ENCODE assay signal across 9 mouse cellular contexts in the genomic region with DNA sequence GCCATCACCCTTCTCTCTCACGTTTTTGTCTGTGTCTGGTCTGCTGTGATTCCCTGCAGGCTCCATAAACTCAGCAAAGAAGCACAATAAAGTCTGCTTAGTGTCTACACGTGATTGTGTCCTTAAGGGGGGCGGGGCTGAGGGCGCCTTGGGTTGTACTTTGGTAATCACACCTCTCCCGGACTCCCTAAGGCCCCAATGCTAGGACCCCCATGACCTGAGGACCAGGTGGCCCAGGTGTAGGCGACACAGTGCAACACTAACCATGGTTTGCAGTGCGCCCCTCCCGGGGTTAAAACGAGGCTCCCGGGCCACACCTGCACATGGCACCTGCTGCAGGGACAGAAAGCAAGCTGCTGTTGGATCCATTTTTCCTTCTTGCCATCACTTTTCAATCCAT. TPM values are rescaled to one million over a fixed set of nuclear protein-coding genes. Genes with fewer than 3 reads are reported as not detected.
DNase-seq lines count a peak whose midpoint lies in the region; ATAC-seq lines count a peak whose summit lies in the region.
"Had no signal": no experiment of that assay in that cellular context is flagged by ENCODE, and none has a peak within 500 bp of the region (broad histone marks: within the 10 kb centered on the region; RNA-seq: fewer than 3 reads in every experiment).

No protein-coding gene starts in this region.

- peak overlapping the region; percentile 66 for H3K9ac ChIP-seq in heart, embryonic 15.5 days
- H3K9ac ChIP-seq in embryonic facial prominence, embryonic 12.5 days = no peak overlapping the region
- no peak overlapping the region for H3K9ac ChIP-seq in hindbrain, embryonic 12.5 days
- no peak overlapping the region for H3K9ac ChIP-seq in midbrain, embryonic 15.5 days

- H3K4me3 ChIP-seq in heart, embryonic 15.5 days = peak overlapping the region; percentile 53
- H3K4me3 ChIP-seq in embryonic facial prominence, embryonic 12.5 days = peak overlapping the region; percentile 50; the same call in 1 of the 2 replicates
- no peak overlapping the region; the same call in 1 of the 2 replicates for H3K4me3 ChIP-seq in hindbrain, embryonic 12.5 days
- peak overlapping the region; percentile 47; the same call in 1 of the 2 replicates for H3K4me3 ChIP-seq in midbrain, embryonic 15.5 days

- no peaks in the 10 kb centered on the region for H3K9me3 ChIP-seq in heart, embryonic 15.5 days (replicated peaks)
- no peaks in the 10 kb centered on the region for H3K9me3 ChIP-seq in embryonic facial prominence, embryonic 12.5 days
- H3K9me3 ChIP-seq in hindbrain, embryonic 12.5 days (replicated peaks) = no peaks in the 10 kb centered on the region
- no peaks in the 10 kb centered on the region for H3K9me3 ChIP-seq in midbrain, embryonic 15.5 days

- ATAC-seq in heart, embryonic 15.5 days (replicated peaks; ENCODE audit: insufficient number of reproducible peaks, insufficient read depth, low FRiP score, low read depth) = no peak
- ATAC-seq in embryonic facial prominence, embryonic 12.5 days (ENCODE audit: insufficient number of reproducible peaks, insufficient read depth, low FRiP score, low TSS enrichment) = no peak
- ATAC-seq in hindbrain, embryonic 12.5 days (ENCODE audit: low FRiP score) = no peak
- no peak for ATAC-seq in midbrain, embryonic 15.5 days (replicated peaks)

- no peak for DNase-seq in heart, adult 18-20 months
- DNase-seq in c-Kit-positive CD71-positive TER-119-positive erythroid progenitor cells, embryonic 14.5 days (ENCODE audit: low spot score) = no peak
- DNase-seq in spleen, postnatal 36 days (ENCODE audit: low spot score in 2 of 2) = no peak
- no peak for DNase-seq in layer of hippocampus, adult 9-10 months (ENCODE audit: low spot score)
- DNase-seq: gastrocnemius, postnatal 36 days had no signal

- H3K27me3 ChIP-seq in heart, embryonic 15.5 days = 0 out of 2 replicates have a peak, but pooled peaks cover 2% of the 10 kb centered on the region
- peaks cover 17% of the 10 kb centered on the region for H3K27me3 ChIP-seq in embryonic facial prominence, embryonic 12.5 days
- peaks cover 35% of the 10 kb centered on the region for H3K27me3 ChIP-seq in hindbrain, embryonic 12.5 days
- peaks cover 13% of the 10 kb centered on the region for H3K27me3 ChIP-seq in midbrain, embryonic 15.5 days (replicated peaks)

- H3K36me3 ChIP-seq in heart, embryonic 15.5 days = no peaks in the 10 kb centered on the region
- no peaks in the 10 kb centered on the region for H3K36me3 ChIP-seq in embryonic facial prominence, embryonic 12.5 days
- no peaks in the 10 kb centered on the region for H3K36me3 ChIP-seq in hindbrain, embryonic 12.5 days
- no peaks in the 10 kb centered on the region for H3K36me3 ChIP-seq in midbrain, embryonic 15.5 days (replicated peaks)

- 18% methylated on average over 10 of the region's 10 CpGs for WGBS in heart, embryonic 15.5 days
- 26% methylated on average over 10 of the region's 10 CpGs for WGBS in embryonic facial prominence, embryonic 12.5 days
- WGBS in hindbrain, embryonic 12.5 days = 22% methylated on average over 10 of the region's 10 CpGs
- 20% methylated on average over 10 of the region's 10 CpGs for WGBS in midbrain, embryonic 15.5 days

- H3K27ac ChIP-seq in heart, embryonic 15.5 days = peak overlapping the region; percentile 97
- H3K27ac ChIP-seq in embryonic facial prominence, embryonic 12.5 days = no peak overlapping the region
- H3K27ac ChIP-seq in hindbrain, embryonic 12.5 days = no peak overlapping the region
- no peak overlapping the region for H3K27ac ChIP-seq in midbrain, embryonic 15.5 days

- peaks cover 72% of the 10 kb centered on the region for H3K4me1 ChIP-seq in heart, embryonic 15.5 days (replicated peaks)
- peaks cover 30% of the 10 kb centered on the region for H3K4me1 ChIP-seq in embryonic facial prominence, embryonic 12.5 days
- peaks cover 31% of the 10 kb centered on the region for H3K4me1 ChIP-seq in hindbrain, embryonic 12.5 days
- H3K4me1 ChIP-seq in midbrain, embryonic 15.5 days = peaks cover 38% of the 10 kb centered on the region

- peak overlapping the region; percentile 86 for H3K4me2 ChIP-seq in heart, embryonic 15.5 days
- H3K4me2 ChIP-seq in embryonic facial prominence, embryonic 12.5 days (replicated peaks) = peak overlapping the region; percentile 95
- H3K4me2 ChIP-seq in hindbrain, embryonic 12.5 days (replicated peaks) = peak overlapping the region; percentile 75
- peak overlapping the region; percentile 96 for H3K4me2 ChIP-seq in midbrain, embryonic 15.5 days

RNA-seq across cellular contexts. Expression of a gene that starts 3.3 kb away (rescaled TPM):
- 59.8 and 60.3 TPM in 2 replicates for polyA plus RNA-seq in heart, embryonic 15.5 days (2015; fragmentation: Nextera tagmentation; extraction: Ambion mirVana)
- 10 to 100 TPM; 43.5 to 50.3 TPM for total RNA-seq in heart, adult 18-20 months (2021)
- 92.3 and 94.5 TPM in 2 replicates for polyA plus RNA-seq in embryonic facial prominence, embryonic 12.5 days (2016; fragmentation: Nextera tagmentation; extraction: Ambion mirVana)
- 95.6 and 96.8 TPM in 2 replicates for polyA plus RNA-seq in hindbrain, embryonic 12.5 days (2016; fragmentation: Nextera tagmentation; extraction: Ambion mirVana)
- polyA plus RNA-seq in midbrain, embryonic 15.5 days (2015; fragmentation: Nextera tagmentation; extraction: Ambion mirVana) = 80.2 and 83.3 TPM in 2 replicates

RNA-seq across cellular contexts. Expression of a gene that starts 18.0 kb away (rescaled TPM):
- polyA plus RNA-seq in heart, embryonic 15.5 days (2015; fragmentation: Nextera tagmentation; extraction: Ambion mirVana) = 13.6 and 15.5 TPM in 2 replicates
- 1 to 10 TPM; 9.6 to 10.0 TPM for total RNA-seq in heart, adult 18-20 months (2021)
- 27.1 and 28.0 TPM in 2 replicates for polyA plus RNA-seq in embryonic facial prominence, embryonic 12.5 days (2016; fragmentation: Nextera tagmentation; extraction: Ambion mirVana)
- 17.3 and 20.4 TPM in 2 replicates for polyA plus RNA-seq in hindbrain, embryonic 12.5 days (2016; fragmentation: Nextera tagmentation; extraction: Ambion mirVana)
- 22.0 and 25.1 TPM in 2 replicates for polyA plus RNA-seq in midbrain, embryonic 15.5 days (2015; fragmentation: Nextera tagmentation; extraction: Ambion mirVana)

RNA-seq across cellular contexts. Expression of a gene that starts 18.3 kb away (rescaled TPM):
- 13.5 and 14.4 TPM in 2 replicates for polyA plus RNA-seq in heart, embryonic 15.5 days (2015; fragmentation: Nextera tagmentation; extraction: Ambion mirVana)
- total RNA-seq in heart, adult 18-20 months (2021) = 10 to 100 TPM; 38.2 to 42.9 TPM
- 7.3 and 8.1 TPM in 2 replicates for polyA plus RNA-seq in embryonic facial prominence, embryonic 12.5 days (2016; fragmentation: Nextera tagmentation; extraction: Ambion mirVana)
- 4.7 and 5.5 TPM in 2 replicates for polyA plus RNA-seq in hindbrain, embryonic 12.5 days (2016; fragmentation: Nextera tagmentation; extraction: Ambion mirVana)
- 2.1 and 2.5 TPM in 2 replicates for polyA plus RNA-seq in midbrain, embryonic 15.5 days (2015; fragmentation: Nextera tagmentation; extraction: Ambion mirVana)

RNA-seq across cellular contexts. Expression of a gene that starts 31.4 kb away (rescaled TPM):
- polyA plus RNA-seq in heart, embryonic 15.5 days (2015; fragmentation: Nextera tagmentation; extraction: Ambion mirVana) = 0.20 and 0.47 TPM in 2 replicates
- 1 to 10 TPM in 1 of 2 experiments, under 1 TPM in 1; 0.62 to 1.0 TPM for total RNA-seq in heart, adult 18-20 months (2021)
- 0.05 TPM in 1 of 2 replicates, not detected in the other for polyA plus RNA-seq in embryonic facial prominence, embryonic 12.5 days (2016; fragmentation: Nextera tagmentation; extraction: Ambion mirVana)
- polyA plus RNA-seq in hindbrain, embryonic 12.5 days (2016; fragmentation: Nextera tagmentation; extraction: Ambion mirVana) = 0.10 TPM in 1 of 2 replicates, not detected in the other
- 0.08 TPM in 1 of 2 replicates, not detected in the other for polyA plus RNA-seq in midbrain, embryonic 15.5 days (2015; fragmentation: Nextera tagmentation; extraction: Ambion mirVana)

RNA-seq across cellular contexts. Expression of a gene that starts 40.6 kb away (rescaled TPM):
- polyA plus RNA-seq in heart, embryonic 15.5 days (2015; fragmentation: Nextera tagmentation; extraction: Ambion mirVana) = 8.9 and 11.3 TPM in 2 replicates
- 10 to 100 TPM in 1 of 2 experiments, 1 to 10 TPM in 1; 7.6 to 10.4 TPM for total RNA-seq in heart, adult 18-20 months (2021)
- 19.9 and 23.2 TPM in 2 replicates for polyA plus RNA-seq in embryonic facial prominence, embryonic 12.5 days (2016; fragmentation: Nextera tagmentation; extraction: Ambion mirVana)
- polyA plus RNA-seq in hindbrain, embryonic 12.5 days (2016; fragmentation: Nextera tagmentation; extraction: Ambion mirVana) = 21.3 and 24.6 TPM in 2 replicates
- polyA plus RNA-seq in midbrain, embryonic 15.5 days (2015; fragmentation: Nextera tagmentation; extraction: Ambion mirVana) = 29.7 and 33.0 TPM in 2 replicates
